Mouse (Mus musculus) C2C12 (cell line): Measurements from ENCODE around the gene Nfat5. TPM values are rescaled to one million over a fixed set of nuclear protein-coding genes. Genes with fewer than 3 reads are reported as not detected.

Experiments used
- H3K27me3 ChIP-seq: one replicate; pipeline ENCODE4 v1.6.1; 2011; ENCODE audit not compliant: control insufficient read depth, insufficient read depth, insufficient read length
- H3K36me3 ChIP-seq: one replicate; pipeline ENCODE4 v1.6.1; 2011; ENCODE audit not compliant: control insufficient read depth, insufficient read depth
- H3K4me3 ChIP-seq: one replicate; pipeline ENCODE4 v1.5.1; 2011; ENCODE audit warnings: mild to moderate bottlenecking, control low read depth; ENCODE audit not compliant: poor library complexity, insufficient read depth, severe bottlenecking
- H3K79me2 ChIP-seq: one replicate; pipeline ENCODE4 v1.6.1; 2011; ENCODE audit not compliant: control insufficient read depth, insufficient read depth
- H3K79me3 ChIP-seq: one replicate; pipeline ENCODE4 v1.6.1; 2011; ENCODE audit warnings: low read depth, control low read depth
- H3ac ChIP-seq: one replicate; pipeline ENCODE3; 2011; ENCODE audit warnings: low read depth; ENCODE audit not compliant: control insufficient read depth, insufficient read length
- CEBPB ChIP-seq: IDR thresholded peaks from one replicate; pipeline ENCODE4 v1.6.1; 2011; ENCODE audit warnings: low read depth, mild to moderate bottlenecking, control low read depth, moderate library complexity
- CTCF ChIP-seq: IDR thresholded peaks from one replicate; pipeline ENCODE4 v1.5.1; 2011; ENCODE audit not compliant: control insufficient read depth, insufficient read depth, insufficient read length
- FOSL1 ChIP-seq: IDR thresholded peaks from one replicate; pipeline ENCODE4 v1.8.0; 2011; ENCODE audit warnings: mild to moderate bottlenecking, low read length; ENCODE audit not compliant: poor library complexity, insufficient read depth, severe bottlenecking
- MAX ChIP-seq: IDR thresholded peaks from one replicate; pipeline ENCODE4 v1.6.1; 2011; ENCODE audit warnings: mild to moderate bottlenecking, control low read depth
- MYOD1 ChIP-seq: IDR thresholded peaks from one replicate; pipeline ENCODE4 v1.6.1; 2011; ENCODE audit warnings: low read depth; ENCODE audit not compliant: control insufficient read depth, insufficient read length
- MYOG ChIP-seq: IDR thresholded peaks from one replicate; pipeline ENCODE4 v1.6.1; 2011; ENCODE audit not compliant: control insufficient read depth, insufficient read length; ENCODE audit errors: extremely low read depth
- USF1 ChIP-seq: IDR thresholded peaks from one replicate; pipeline ENCODE4 v1.6.1; 2011; ENCODE audit warnings: low read depth, mild to moderate bottlenecking, control low read depth, moderate library complexity
- polyA plus RNA-seq: library from polyadenylated mRNA; unstranded; fragments of >200 nt; fragmentation: generic; extraction: Trizol; gene quantifications from one replicate; pipeline ENCODE4 v1.2.1, GENCODE M21; 2012; ENCODE audit warnings: missing spikeins

The Nfat5 gene
- polyA plus RNA-seq, 1 experiment = 13.6 TPM

- H3ac ChIP-seq = no peak overlapping the region
- peaks cover 5% of the 10 kb centered on the region for H3K79me3 ChIP-seq
- no peak for TF ChIP-seq MAX
- no peak for TF ChIP-seq MYOD1
- TF ChIP-seq CTCF = no peak
- no peak for TF ChIP-seq USF1
- no peak for TF ChIP-seq CEBPB
- TF ChIP-seq MYOG = no peak
- TF ChIP-seq FOSL1 = no peak
- H3K79me2 ChIP-seq = peaks cover 17% of the 10 kb centered on the region
- no peaks in the 10 kb centered on the region for H3K27me3 ChIP-seq
- no peak overlapping the region for H3K4me3 ChIP-seq
- peaks cover 50% of the 10 kb centered on the region for H3K36me3 ChIP-seq
Measured at GRCm38 (mm10) chr8:107391136-107391516, 97.9 kb downstream of the Nfat5 start.

- TF ChIP-seq MYOD1 (no peak), CEBPB (no peak)
- peaks cover 12% of the 10 kb centered on the region for H3K79me3 ChIP-seq
Measured at GRCm38 (mm10) chr8:107395397-107395796, 102.1 kb downstream of the Nfat5 start.

DNA sequence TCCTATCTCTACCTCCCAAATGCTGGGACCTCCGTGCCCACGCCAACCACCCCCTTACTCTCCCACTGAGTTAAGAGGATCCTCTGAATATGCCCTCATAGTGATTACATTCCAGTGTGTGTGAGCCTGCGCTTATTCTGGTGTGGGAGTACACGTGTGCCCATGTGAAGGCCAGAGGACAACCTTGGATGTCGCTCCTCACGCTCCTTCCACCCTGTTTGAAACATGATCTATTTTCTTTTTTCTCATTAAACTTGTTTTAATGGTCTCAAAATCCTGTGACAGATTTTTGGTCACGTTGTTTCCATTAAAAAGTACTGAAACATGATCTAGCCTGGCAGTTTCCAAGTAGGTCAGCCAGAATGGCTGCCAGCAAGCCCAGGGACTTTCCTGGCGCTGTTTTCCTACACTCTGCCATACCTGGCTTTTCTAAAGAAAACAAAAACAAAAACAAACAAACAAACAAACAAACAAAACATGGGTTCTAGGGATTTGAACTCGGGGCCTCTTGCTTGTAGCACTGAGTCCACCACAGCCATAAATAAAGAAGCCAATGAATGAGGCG is 102.9 kb downstream of the Nfat5 start:
- peaks cover 15% of the 10 kb centered on the region for H3K79me3 ChIP-seq
- no peak for TF ChIP-seq MYOD1
- TF ChIP-seq MAX = no peak
- no peak for TF ChIP-seq FOSL1
- TF ChIP-seq CEBPB = no peak
- TF ChIP-seq USF1 = no peak
- no peak for TF ChIP-seq MYOG
- no peak for TF ChIP-seq CTCF
- H3K27me3 ChIP-seq = no peaks in the 10 kb centered on the region
- H3K79me2 ChIP-seq = peaks cover 66% of the 10 kb centered on the region
- peaks cover 13% of the 10 kb centered on the region for H3K36me3 ChIP-seq
- H3K4me3 ChIP-seq = no peak overlapping the region
- no peak overlapping the region for H3ac ChIP-seq

More at GRCm38 (mm10) chr8:107395397-107395796, 102.1 kb downstream of the Nfat5 start:
- Histone ChIP-seq H3K36me3 (peaks cover 21% of the 10 kb centered on the region), H3K79me2 (peaks cover 58% of the 10 kb centered on the region), H3ac (no peak overlapping the region), H3K4me3 (no peak overlapping the region), H3K27me3 (no peaks in the 10 kb centered on the region)

GRCm38 (mm10) chr8:107397665-107398064 is 104.4 kb downstream of the Nfat5 start:
- TF ChIP-seq CEBPB (no peak), CTCF (no peak), MAX (no peak), FOSL1 (no peak), USF1 (no peak), MYOD1 (no peak), MYOG (no peak)
- Histone ChIP-seq H3K36me3 (peaks cover 3% of the 10 kb centered on the region), H3K27me3 (no peaks in the 10 kb centered on the region), H3K4me3 (no peak overlapping the region), H3K79me3 (peaks cover 23% of the 10 kb centered on the region), H3K79me2 (peaks cover 80% of the 10 kb centered on the region), H3ac (no peak overlapping the region)

- TF ChIP-seq MAX = no peak
- no peak for TF ChIP-seq MYOG
- no peak for TF ChIP-seq MYOD1
- TF ChIP-seq USF1 = no peak
- no peak for TF ChIP-seq FOSL1
- no peak for TF ChIP-seq CEBPB
- TF ChIP-seq CTCF = no peak
Measured at GRCm38 (mm10) chr8:107399495-107399894, 106.2 kb downstream of the Nfat5 start.

GRCm38 (mm10) chr8:107401866-107402265 is 108.6 kb downstream of the Nfat5 start:
- peaks cover 59% of the 10 kb centered on the region for H3K79me2 ChIP-seq
- H3K36me3 ChIP-seq = no peaks in the 10 kb centered on the region
- TF ChIP-seq USF1 (no peak), MYOG (no peak), FOSL1 (no peak), CEBPB (no peak), MAX (no peak), MYOD1 (no peak), CTCF (no peak)
- H3K27me3 ChIP-seq = no peaks in the 10 kb centered on the region
- peak overlapping the region; percentile 50 for H3K4me3 ChIP-seq
- peaks cover 16% of the 10 kb centered on the region for H3K79me3 ChIP-seq
- H3ac ChIP-seq = peak overlapping the region; percentile 32

More at GRCm38 (mm10) chr8:107399495-107399894, 106.2 kb downstream of the Nfat5 start:
- Histone ChIP-seq H3K36me3 (no peaks in the 10 kb centered on the region), H3ac (no peak overlapping the region), H3K4me3 (no peak overlapping the region), H3K79me2 (peaks cover 75% of the 10 kb centered on the region), H3K79me3 (peaks cover 20% of the 10 kb centered on the region), H3K27me3 (no peaks in the 10 kb centered on the region)
